Mouse (Mus musculus): ENCODE measurements around the gene Mknk2. TPM values are rescaled to one million over a fixed set of nuclear protein-coding genes. Genes with fewer than 3 reads are reported as not detected.

Mknk2 gene
- polyA plus RNA-seq, 1 experiment from 2014 or later = 104 TPM

GRCm38 (mm10) chr10:80686617-80687016 lies 8.7 kb upstream of the Mknk2 start:
- ATAC-seq (ENCODE audit: borderline replicate concordance, extremely low read depth, low FRiP score, low TSS enrichment) = no peak
- Histone ChIP-seq H3K4me2 (no peak overlapping the region), H3K4me1 (no peaks in the 10 kb centered on the region), H3K27ac (no peak overlapping the region), H3K9me3 (no peaks in the 10 kb centered on the region), H3K27me3 (no peaks in the 10 kb centered on the region), H3K36me3 (peaks cover 46% of the 10 kb centered on the region), H3K9ac (no peak overlapping the region), H3K4me3 (no peak overlapping the region)
- 91% methylated on average over 3 of the region's 3 CpGs for WGBS

GRCm38 (mm10) chr10:80684984-80685383 lies 7.1 kb upstream of the Mknk2 start:
- Histone ChIP-seq H3K27me3 (no peaks in the 10 kb centered on the region), H3K4me2 (no peak overlapping the region), H3K9ac (no peak overlapping the region), H3K4me1 (no peaks in the 10 kb centered on the region), H3K9me3 (no peaks in the 10 kb centered on the region), H3K27ac (no peak overlapping the region), H3K36me3 (peaks cover 38% of the 10 kb centered on the region), H3K4me3 (no peak overlapping the region)
- 65% methylated on average over 4 of the region's 4 CpGs for WGBS
- ATAC-seq (ENCODE audit: borderline replicate concordance, extremely low read depth, low FRiP score, low TSS enrichment) = no peak

GRCm38 (mm10) chr10:80684214-80684613 lies 6.3 kb upstream of the Mknk2 start:
- no peaks in the 10 kb centered on the region for H3K27me3 ChIP-seq
- H3K36me3 ChIP-seq = peaks cover 30% of the 10 kb centered on the region
- H3K4me3 ChIP-seq = no peak overlapping the region
- H3K27ac ChIP-seq = no peak overlapping the region
- H3K9me3 ChIP-seq = no peaks in the 10 kb centered on the region
- peaks cover 7% of the 10 kb centered on the region for H3K4me1 ChIP-seq
- H3K4me2 ChIP-seq = no peak overlapping the region
- no peak overlapping the region for H3K9ac ChIP-seq
- no peak for ATAC-seq (ENCODE audit: borderline replicate concordance, extremely low read depth, low FRiP score, low TSS enrichment)
- WGBS = 61% methylated on average over 6 of the region's 6 CpGs

- H3K9ac ChIP-seq = no peak overlapping the region
- H3K27ac ChIP-seq = no peak overlapping the region
- WGBS = 86% methylated on average over 1 of the region's 1 CpGs
- H3K4me1 ChIP-seq = peaks cover 12% of the 10 kb centered on the region
- no peaks in the 10 kb centered on the region for H3K9me3 ChIP-seq
- H3K36me3 ChIP-seq = peaks cover 28% of the 10 kb centered on the region
- H3K4me2 ChIP-seq = no peak overlapping the region
- no peak for ATAC-seq (ENCODE audit: borderline replicate concordance, extremely low read depth, low FRiP score, low TSS enrichment)
- H3K4me3 ChIP-seq = no peak overlapping the region
- H3K27me3 ChIP-seq = no peaks in the 10 kb centered on the region
Measured at GRCm38 (mm10) chr10:80683647-80684046, 5.7 kb upstream of the Mknk2 start.

GRCm38 (mm10) chr10:80682003-80682402 lies 4.1 kb upstream of the Mknk2 start:
- WGBS = 93% methylated on average over 6 of the region's 6 CpGs
- H3K27ac ChIP-seq = no peak overlapping the region
- peaks cover 29% of the 10 kb centered on the region for H3K4me1 ChIP-seq
- no peaks in the 10 kb centered on the region for H3K9me3 ChIP-seq
- H3K4me3 ChIP-seq = no peak overlapping the region
- no peak overlapping the region for H3K9ac ChIP-seq
- no peak overlapping the region for H3K4me2 ChIP-seq
- ATAC-seq (ENCODE audit: borderline replicate concordance, extremely low read depth, low FRiP score, low TSS enrichment) = no peak
- no peaks in the 10 kb centered on the region for H3K27me3 ChIP-seq
- peaks cover 24% of the 10 kb centered on the region for H3K36me3 ChIP-seq

GRCm38 (mm10) chr10:80680260-80680696 lies 2.4 kb upstream of the Mknk2 start:
- Histone ChIP-seq H3K4me3 (no peak overlapping the region), H3K4me2 (no peak overlapping the region), H3K36me3 (0 out of 2 replicates have a peak, but pooled peaks cover 7% of the 10 kb centered on the region), H3K27me3 (no peaks in the 10 kb centered on the region), H3K4me1 (peaks cover 32% of the 10 kb centered on the region), H3K27ac (no peak overlapping the region), H3K9me3 (no peaks in the 10 kb centered on the region), H3K9ac (no peak overlapping the region)
- WGBS = 78% methylated on average over 2 of the region's 2 CpGs
- no peak for ATAC-seq (ENCODE audit: borderline replicate concordance, extremely low read depth, low FRiP score, low TSS enrichment)

- Histone ChIP-seq H3K9me3 (no peaks in the 10 kb centered on the region), H3K4me1 (peaks cover 37% of the 10 kb centered on the region), H3K4me3 (no peak overlapping the region), H3K4me2 (no peak overlapping the region), H3K27me3 (no peaks in the 10 kb centered on the region), H3K27ac (peak overlapping the region; percentile 98), H3K36me3 (0 out of 2 replicates have a peak, but pooled peaks cover 6% of the 10 kb centered on the region), H3K9ac (no peak overlapping the region)
- WGBS = 55% methylated on average over 9 of the region's 9 CpGs
- no peak for ATAC-seq (ENCODE audit: borderline replicate concordance, extremely low read depth, low FRiP score, low TSS enrichment)
Measured at GRCm38 (mm10) chr10:80679556-80680259, 1.8 kb upstream of the Mknk2 start.

- 0 out of 2 replicates have a peak, but pooled peaks have one; percentile 2 for ATAC-seq (ENCODE audit: borderline replicate concordance, extremely low read depth, low FRiP score, low TSS enrichment)
- WGBS = 51% methylated on average over 8 of the region's 10 CpGs
- H3K4me1 ChIP-seq = peaks cover 46% of the 10 kb centered on the region
- peak overlapping the region; percentile 77 for H3K4me2 ChIP-seq
- no peaks in the 10 kb centered on the region for H3K9me3 ChIP-seq
- peaks cover 1% of the 10 kb centered on the region; the same call in 1 of the 2 replicates for H3K36me3 ChIP-seq
- H3K27me3 ChIP-seq = no peaks in the 10 kb centered on the region
- H3K27ac ChIP-seq = peak overlapping the region; percentile 98
- H3K4me3 ChIP-seq = 0 out of 2 replicates have a peak overlapping the region, but pooled peaks have one; percentile 12
- 0 out of 2 replicates have a peak overlapping the region, but pooled peaks have one; percentile 66 for H3K9ac ChIP-seq
Measured at GRCm38 (mm10) chr10:80678601-80679377, 877 bp upstream of the Mknk2 start.

- peaks cover 4% of the 10 kb centered on the region for H3K36me3 ChIP-seq
- peaks cover 60% of the 10 kb centered on the region for H3K4me1 ChIP-seq
- peak overlapping the region; percentile 98 for H3K27ac ChIP-seq
- H3K27me3 ChIP-seq = no peaks in the 10 kb centered on the region
- 20% methylated on average over 9 of the region's 9 CpGs for WGBS
- H3K4me2 ChIP-seq = peak overlapping the region; percentile 77
- H3K4me3 ChIP-seq = peak overlapping the region; percentile 90
- H3K9ac ChIP-seq = peak overlapping the region; percentile 66
- no peak for ATAC-seq (ENCODE audit: borderline replicate concordance, extremely low read depth, low FRiP score, low TSS enrichment)
- H3K9me3 ChIP-seq = no peaks in the 10 kb centered on the region
Measured at GRCm38 (mm10) chr10:80677128-80677875, 610 bp downstream of the Mknk2 start.

GRCm38 (mm10) chr10:80676198-80676928 lies 1.5 kb downstream of the Mknk2 start:
- Histone ChIP-seq H3K4me3 (peak overlapping the region; percentile 90), H3K36me3 (peaks cover 13% of the 10 kb centered on the region), H3K9ac (peak overlapping the region; percentile 87), H3K4me1 (peaks cover 61% of the 10 kb centered on the region), H3K27me3 (no peaks in the 10 kb centered on the region), H3K27ac (peak overlapping the region; percentile 98), H3K9me3 (no peaks in the 10 kb centered on the region), H3K4me2 (peak overlapping the region; percentile 77)
- under 1% methylated on average over 58 of the region's 78 CpGs for WGBS
- peak; percentile 91 for ATAC-seq (ENCODE audit: borderline replicate concordance, extremely low read depth, low FRiP score, low TSS enrichment)
